Mouse (Mus musculus) thymus, postnatal 0 days (tissue): ENCODE measurements around the gene Slc25a24. TPM values are rescaled to one million over a fixed set of nuclear protein-coding genes. Genes with fewer than 3 reads are reported as not detected.
A peak's percentile ranks its signal among the peaks of the same experiment; 100 is the strongest.

Experiments used
- DNase-seq: peaks from one replicate; pipeline ENCODE4 v3.0.0-alpha.2; 2015; ENCODE audit warnings: low spot score
- polyA plus RNA-seq: library from polyadenylated mRNA; unstranded; fragments of >200 nt; fragmentation: Nextera tagmentation; extraction: Ambion mirVana; gene quantifications from 2 replicates; pipeline ENCODE4 v1.2.1, GENCODE M21; 2015

Slc25a24 gene
- 6.9 and 7.6 TPM in 2 replicates for polyA plus RNA-seq

DNA sequence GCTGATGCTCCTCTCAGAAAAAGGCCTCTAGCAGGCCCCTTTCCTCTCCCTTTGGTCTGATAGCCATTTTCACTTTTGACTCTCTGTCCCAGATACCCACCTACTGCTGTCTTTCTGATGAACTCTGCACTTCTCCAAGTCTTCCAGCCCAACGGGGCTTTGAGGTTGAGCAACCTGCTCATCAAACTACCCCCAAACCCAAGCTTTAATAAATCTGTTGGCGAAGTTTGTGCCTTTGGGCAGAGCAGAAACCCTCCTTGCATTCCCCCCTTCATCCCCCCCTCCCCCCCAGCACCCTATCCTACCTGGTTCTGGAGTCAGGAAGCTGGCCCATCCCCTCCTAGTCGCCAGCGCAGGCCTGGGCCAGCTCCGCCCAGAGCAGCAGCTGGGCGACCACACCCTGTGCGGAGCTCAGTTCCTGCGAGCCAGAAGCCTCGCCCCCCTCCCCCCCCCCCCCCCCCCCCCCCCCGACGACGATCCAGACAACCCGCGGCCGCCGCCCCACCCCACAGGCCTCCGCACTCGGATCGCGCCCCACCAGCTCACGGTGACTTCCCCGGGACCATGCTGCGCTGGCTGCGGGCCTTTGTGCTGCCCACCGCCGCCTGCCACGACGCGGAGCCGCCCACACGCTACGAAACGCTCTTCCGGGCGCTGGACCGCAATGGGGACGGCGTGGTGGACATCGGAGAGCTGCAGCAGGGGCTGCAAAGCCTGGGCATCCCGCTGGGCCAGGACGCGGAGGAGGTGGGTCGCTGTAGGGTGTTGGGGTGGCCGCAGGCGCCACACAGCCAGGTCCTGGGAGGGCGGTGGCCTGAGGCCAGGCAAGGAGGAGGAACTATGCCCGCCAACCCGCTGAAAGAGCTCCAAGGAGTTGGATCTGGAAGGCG, at the start of gene Slc25a24:
Slc25a24 (plus strand) TSS at position 509 of the 890 bp plus-strand sequence.
- peak; percentile 42 for DNase-seq

DNA sequence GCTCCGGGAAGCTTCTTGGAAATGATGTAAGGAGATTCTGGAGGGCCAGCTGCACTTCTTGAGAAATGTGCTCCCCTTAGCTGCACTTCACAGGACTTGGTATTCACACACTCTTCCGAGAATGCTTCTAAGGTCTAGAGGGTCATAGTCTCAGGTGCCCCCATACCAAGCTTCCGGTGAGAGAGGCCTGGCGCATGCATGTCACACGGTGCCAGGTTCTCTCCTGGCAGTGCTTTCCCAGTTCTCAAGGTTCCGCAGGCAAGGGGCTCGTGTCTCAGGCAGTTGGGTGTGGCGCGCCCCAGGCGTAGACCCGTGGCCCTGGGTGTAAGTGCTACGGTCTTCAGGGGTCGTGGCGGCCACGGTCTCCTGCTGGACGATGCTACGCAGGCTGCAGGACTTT, 42.8 kb upstream of the Slc25a24 start, which contains the start of gene Slc25a54:
Slc25a54 (plus strand) TSS at position 301 of the 400 bp plus-strand sequence.
- DNase-seq = no peak

DNA sequence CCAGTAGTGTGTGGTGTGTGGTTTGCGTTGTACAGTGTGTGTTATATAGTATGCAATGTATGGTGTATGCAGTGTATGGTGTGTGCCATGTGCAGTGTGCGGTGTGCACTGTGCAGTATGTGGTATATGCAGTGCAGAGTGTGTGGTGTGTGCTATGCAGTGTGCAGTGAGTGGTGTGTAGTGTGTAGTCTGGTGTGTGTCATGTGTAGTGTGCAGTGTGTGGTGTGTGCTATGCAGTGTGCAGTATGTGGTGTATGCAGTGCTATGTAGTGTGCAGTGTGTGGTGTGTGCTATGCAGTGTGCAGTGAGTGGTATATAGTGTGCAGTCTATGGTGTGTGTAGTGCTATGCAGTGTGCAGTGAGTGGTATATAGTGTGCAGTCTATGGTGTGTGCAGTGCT, 38.5 kb upstream of the Slc25a24 start:
- DNase-seq = no peak

DNA sequence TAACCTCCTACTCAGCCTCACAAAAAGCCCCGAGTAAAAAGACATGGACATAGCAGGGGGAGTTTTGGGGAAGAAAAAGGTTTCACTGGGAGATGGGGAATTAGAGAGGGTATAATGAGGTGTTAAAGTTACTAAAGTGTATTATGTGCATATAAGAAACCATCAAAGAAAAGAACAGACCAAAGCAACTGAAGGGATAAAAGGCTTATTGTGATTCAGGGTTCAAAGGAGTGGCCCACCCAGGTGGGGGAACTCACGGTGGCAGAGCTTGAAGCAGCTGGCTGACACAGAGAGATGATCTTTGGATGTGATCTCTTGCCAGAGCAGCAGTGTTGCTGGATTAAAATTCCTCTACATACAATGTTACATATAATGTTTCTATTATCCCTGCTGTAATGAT, 34.5 kb upstream of the Slc25a24 start:
- peak; percentile 15 for DNase-seq

DNA sequence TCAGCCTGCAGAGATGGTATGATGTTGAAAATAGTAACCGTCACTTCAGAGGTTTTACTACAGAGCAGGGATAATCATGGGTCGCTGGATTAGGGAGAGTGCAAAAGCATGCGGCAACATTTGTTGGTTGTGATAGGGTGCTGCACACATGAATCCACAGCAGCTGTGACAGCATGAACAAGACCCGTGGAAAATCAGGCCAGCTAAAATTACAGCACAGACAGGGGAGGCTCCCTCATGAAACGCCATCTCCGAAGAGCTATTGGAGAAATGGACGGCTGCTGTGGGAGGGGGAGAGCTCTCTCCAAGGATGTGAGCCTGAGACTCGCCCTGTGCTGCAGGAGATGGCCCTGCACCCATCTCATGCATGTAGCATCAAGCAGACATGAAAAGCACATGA, 18.2 kb upstream of the Slc25a24 start:
- no peak for DNase-seq

DNA sequence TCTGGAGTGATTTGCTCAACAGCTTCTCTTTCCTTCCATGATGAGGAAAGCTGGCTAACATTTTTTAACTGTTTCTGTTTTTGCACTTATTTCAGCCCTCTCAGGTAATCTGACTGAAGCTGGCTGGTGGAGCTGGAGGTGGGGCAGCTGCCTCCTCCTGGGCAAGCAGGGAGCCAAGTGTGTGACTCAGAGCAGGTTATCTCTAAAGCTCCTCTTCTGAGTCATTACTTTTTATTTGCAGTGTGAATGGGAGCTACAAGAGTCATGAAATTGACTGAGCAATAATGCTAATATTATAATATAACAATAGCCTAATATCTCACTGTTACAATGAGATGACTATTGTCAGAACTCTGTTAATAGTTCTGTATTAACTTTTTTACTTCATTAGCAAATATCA, 5.8 kb upstream of the Slc25a24 start:
- DNase-seq = no peak

DNA sequence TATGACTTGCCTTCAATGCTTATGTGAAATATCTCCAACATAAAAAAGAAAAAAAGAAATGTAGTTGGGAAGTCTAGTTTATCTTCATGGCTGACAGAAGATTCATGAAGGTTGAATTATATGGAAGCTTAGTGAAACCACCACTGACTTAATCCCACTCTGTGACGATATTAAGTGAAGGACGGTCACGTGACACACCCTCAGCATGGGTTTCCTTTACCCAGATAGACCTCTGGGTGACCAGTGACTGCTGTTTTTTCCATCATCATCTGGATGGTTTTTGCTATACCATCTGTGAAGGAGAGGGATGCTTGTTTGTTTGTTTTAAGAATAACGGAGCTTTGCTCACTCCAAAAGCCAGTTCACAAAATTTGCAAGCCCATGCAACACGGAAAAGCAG, 3.4 kb upstream of the Slc25a24 start:
- no peak for DNase-seq

DNA sequence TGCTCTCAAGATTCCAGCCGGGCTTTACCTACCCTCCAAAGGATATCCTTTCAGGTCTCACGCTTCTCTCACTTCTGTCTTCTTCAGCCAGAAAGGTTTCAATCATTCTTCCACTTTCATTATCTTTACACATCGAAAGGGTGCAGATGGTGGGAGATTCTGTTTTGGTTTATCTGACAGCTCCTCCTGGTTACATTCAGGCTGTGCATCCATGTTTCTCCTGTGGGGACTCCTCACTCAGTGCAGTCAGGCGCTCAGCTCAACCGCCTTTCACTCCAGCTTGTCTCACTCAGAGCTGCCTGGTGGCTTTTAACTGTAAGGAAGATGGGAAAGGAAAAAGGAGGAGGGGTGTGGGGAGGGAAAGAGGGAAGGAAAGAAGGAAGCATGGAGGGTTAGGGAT, 3.0 kb upstream of the Slc25a24 start:
- no peak for DNase-seq

DNA sequence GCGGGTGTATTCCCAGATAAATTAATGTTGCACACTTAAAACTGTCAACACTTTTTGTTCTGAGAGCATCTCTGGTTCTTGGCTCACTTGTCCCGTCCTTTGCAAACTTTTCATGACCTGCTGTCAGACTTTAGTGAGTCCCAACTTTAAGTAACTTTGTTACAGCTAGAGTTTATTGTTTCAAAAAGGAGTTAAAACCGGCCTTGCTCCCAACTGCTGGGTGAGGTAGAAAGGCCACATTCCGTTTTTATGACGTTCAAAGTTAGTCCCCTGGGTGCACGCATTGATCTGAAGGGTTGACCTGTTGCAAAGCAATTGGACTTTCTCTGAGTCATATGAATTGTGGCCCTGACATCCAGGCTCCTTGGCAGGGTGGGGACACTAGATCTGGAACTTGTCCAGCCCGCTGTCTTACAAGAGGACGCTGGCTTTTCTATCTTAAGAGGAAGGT, 607 bp downstream of the Slc25a24 start:
- DNase-seq = peak; percentile 5

DNA sequence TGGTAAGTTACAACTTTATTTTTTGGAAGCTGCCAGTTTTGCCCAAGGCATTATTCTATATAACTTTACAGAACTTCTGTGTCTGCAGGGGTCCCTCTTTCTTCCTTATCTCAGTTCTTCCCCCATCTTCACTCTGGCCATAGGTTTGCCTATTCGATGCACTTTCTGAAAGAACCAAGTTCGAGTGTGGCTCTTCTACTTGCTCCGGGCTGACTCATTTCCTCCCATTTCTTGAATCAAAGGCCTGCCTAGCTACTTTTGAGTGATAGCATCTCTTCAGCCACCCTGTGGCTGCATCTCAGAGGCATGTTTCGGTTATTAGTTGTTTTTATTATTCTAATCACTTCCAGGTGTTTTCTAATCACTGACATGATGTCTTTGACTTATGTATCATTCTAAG, 1.1 kb downstream of the Slc25a24 start:
- DNase-seq = no peak

DNA sequence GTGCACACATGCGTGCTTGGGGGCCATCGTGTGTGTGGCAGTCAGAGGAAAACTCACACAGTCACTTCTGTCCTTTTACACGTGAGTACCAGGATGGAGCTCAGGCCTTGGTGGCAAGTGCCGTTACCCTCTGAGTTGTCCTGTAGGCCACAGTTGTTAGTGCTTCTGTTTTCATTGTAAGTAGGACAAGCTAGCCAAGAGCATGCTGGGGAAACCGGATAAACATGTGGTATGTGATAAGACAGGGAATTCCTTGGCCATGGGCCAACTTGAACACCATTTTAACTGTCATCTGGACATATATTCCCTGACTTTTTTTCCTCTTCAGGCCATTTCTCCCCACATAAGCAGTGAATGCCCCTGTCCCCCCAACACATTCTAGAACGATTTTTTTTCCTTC, 2.6 kb downstream of the Slc25a24 start:
- no peak for DNase-seq

DNA sequence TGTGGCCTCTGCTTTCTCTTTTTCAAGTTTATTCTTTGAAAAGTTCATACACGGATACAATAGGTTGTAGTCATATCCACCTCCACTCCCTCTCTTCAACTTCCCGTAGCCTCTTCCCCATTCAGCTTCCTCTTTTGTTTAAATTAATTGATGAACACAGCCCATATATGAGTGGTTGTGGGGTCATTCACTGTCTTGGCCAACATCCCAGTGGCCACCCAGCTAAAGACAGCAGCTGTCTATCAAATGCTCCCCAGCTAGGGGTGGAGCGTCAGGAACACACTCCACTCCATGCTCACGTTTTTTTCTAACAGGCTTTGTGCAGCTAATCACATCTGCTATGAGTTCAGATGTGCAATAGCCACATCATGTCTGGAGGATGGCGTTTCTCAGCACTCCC, 6.8 kb downstream of the Slc25a24 start:
- no peak for DNase-seq

DNA sequence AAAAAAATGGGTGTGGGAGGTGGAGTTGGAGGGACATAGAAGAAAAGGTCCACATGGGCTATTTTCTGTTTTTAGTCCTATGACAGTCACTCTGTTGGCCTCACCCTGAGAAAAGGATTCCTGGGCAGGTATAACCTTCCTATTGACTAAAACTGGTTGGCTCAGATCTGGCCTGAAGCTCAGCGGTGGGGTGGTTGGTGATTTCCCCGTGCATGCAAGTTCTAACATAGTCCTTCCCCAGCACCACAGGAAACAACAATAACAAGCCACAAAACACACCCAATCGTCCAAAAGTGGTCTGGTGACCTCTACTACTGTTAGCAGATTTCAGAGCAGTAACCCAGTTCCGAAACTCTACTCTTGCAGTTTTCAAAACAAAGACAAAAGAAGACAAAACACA, 10.0 kb downstream of the Slc25a24 start:
- DNase-seq = no peak

DNA sequence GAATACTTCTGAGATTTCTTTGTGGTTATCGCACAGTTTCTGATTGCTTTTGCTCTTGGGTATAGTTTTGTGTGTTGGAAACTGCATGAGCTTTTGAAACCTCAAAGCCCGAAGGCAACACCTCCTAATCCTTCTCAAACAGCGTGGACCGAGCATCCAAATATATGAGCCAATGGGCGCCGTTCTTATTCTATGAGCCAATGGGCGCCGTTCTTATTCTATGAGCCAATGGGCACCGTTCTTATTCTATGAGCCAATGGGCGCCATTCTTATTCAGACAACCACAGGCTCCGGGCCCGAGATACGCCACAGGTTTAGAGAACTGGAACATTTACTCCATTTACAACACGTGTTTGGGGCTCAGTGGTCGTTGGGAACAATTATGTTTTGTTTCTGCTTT, 11.1 kb downstream of the Slc25a24 start:
- DNase-seq = no peak

DNA sequence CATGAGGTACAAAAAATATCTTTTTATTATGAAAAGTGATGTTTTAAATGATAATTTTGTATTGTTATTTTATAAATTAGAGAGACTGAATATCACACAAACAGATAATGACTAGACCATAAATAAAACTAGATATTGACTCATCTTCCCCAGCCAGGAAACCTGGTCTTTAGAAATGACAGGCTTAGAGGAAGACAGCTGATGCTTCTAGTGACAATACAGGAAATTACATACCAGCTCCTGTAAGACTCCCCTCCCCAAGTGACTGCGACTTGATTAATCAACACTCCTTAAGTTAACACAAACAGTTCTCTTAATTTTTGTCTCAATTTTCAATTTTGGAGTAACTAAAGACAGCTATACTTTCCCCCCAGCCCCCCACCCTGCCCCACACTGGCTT, 12.4 kb downstream of the Slc25a24 start:
- DNase-seq = no peak

DNA sequence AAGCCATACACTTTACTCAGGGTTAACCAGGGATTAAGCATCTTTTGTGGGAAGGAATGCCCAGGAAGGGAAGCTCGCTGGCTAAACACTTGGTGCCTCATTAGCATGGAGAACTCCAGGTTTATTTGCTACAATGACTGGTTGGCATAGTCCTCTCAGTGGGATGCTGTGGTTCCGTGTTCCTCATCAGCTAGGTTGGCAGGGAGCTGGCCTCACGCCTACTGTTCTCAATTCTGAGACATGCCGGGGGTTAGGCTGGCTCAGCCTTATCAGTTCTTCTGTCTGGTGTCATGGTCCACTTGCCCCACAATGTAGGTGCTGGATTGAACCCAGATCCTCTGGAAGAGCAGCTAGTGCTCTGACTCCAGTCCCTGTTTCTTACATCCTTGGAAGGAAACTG, 29.6 kb downstream of the Slc25a24 start:
- DNase-seq = no peak

DNA sequence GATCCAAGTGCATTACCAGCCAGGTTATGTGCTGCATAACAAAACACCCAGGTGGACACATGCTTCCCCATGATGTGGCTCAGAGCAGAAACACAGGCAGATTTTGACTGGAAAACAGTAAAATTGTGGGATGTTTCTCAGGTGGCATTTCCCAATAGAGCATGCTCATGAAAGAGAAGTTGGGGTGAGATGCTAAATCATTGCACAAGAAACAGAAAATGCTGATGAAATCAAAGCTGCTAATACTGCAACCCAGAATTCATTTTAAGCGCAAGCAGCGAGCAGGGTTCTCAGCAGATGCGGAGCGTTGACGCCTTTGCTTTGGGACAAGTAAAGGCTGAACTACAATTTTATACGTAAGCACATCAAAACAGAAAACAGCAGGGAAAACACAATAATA, 30.5 kb downstream of the Slc25a24 start:
- DNase-seq = no peak

DNA sequence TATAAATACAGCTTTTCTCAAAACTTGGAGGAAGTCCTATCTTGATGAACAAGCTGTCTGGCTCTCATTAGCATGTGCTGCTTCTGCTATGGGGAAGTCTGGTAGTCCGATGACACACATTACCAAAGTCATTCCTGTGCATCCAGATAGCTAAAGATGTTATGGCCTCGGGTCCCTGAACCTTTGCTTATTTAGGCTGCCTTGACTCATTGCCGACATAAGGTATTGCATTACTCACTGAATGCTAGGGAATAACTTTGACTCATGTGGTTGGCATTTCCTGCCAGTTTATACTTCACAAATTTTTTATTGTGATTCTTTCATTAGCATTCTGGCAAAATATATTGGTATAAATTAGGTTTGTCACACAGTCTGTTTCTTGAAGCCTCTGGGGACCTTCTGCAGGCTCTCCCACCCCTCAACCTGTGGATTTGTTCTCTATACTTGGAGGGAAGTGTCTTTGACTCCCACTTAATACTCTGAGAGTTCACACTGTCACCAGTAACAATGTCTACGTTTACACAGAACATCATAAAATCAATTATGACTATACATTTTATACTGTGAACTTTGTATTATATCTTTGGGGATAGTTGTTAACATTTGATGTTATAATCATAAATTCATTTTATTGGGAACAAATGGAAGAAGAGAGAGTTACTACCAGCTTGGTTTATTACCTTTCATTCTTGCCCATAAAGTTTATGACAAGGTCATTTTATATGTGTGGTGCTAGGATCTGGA, 33.1 kb downstream of the Slc25a24 start:
- DNase-seq = no peak

DNA sequence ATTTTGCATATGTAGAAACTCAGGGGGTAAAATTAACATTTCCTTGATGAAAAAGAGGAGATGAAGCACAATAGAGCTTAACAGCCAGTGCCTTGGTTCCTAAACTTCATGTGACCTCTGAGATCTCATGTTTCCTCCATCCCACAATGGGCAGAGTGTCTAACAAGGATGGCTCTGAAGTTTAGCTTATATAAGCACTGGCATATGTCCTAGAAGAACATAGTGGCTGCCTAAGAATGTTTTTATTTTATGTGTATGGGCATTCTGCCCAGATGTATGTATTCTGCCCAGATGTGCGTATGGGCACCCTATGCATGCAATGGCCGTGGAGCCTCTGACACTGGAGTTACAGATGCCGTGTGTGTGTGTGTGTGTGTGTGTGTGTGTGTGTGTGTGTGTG, 34.5 kb downstream of the Slc25a24 start:
- DNase-seq = no peak

DNA sequence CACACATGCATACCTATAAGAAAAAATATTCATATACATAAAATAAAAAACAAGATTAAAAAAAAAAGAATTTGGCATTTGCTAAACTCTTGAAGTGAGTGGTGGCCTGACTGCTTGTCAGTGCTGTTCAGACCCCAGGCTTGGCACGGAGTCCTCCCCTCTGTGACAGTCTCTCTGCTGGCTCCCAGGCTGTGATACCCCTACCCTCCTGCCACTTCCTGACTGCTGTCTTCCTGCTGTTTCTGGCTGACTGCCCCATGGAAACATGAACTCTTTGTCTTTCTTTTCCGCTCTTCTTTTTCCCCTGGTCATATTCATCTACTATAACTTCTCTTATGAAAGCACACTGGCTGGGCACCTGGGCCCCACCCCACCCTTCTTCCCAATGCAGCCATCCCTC, 41.1 kb downstream of the Slc25a24 start:
- DNase-seq = no peak

DNA sequence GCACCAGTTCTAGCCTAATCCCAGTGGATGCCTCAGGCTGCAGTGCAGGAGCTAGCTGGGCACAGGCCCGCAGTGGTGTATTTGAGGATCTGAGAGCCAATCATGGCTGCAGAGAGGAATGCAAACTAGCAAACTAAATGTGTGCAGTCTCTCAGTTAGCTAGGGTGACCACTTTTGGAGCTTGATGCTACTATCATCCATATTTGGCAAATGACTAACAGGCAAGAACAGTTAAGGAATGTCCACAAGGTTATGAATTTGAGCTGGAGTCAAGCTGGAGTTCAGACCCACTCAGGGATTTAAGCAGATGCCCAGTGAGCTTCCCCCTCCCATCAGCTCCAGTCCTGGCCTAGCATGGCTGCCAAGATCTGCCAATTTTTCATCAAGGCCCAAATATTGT, 41.7 kb downstream of the Slc25a24 start:
- no peak for DNase-seq

DNA sequence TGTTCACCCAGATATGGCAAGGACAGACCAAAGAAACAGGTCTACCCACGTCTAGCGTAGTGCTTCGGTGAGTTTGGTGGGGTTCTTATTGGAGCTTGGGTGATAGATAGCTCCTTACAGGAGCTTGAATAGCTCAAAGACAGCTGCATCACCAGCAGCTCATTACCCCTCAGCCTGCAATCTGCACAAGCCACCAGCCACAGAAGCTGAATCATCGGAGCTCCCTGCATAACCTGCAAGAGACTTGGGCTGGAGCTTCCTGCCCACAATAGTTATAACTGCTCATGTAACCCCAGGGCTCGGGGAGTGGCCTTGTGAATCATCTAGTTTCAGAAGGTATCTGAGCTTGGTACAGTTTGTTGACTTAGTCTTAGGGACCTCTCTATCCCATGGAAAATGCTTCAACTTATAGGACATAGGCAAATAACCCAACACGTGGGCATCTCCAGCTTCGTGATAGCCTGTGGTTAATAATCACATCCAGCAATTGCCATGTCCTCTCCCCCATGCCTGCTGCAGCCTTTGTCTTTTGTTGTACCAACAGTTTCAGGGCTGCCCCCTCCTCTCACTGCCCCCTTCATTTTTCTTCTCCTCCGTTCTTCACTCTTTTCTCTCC, 42.4 kb downstream of the Slc25a24 start:
- DNase-seq = peak; percentile 5
